In genomic region chr19:7340780-7341475, GRCm38 (mm10) we compare ENCODE assay signal across 8 mouse cellular contexts. TPM values are rescaled to one million over a fixed set of nuclear protein-coding genes. Genes with fewer than 3 reads are reported as not detected.
DNase-seq lines count a peak whose midpoint lies in the region; ATAC-seq and TF ChIP-seq lines count a peak whose summit lies in the region.

No protein-coding gene starts in this region.

- ATAC-seq in lung, embryonic 14.5 days (ENCODE audit: insufficient read depth) = peak; percentile 86
- ATAC-seq in forebrain, embryonic 13.5 days = peak; percentile 83; the same call in 1 of the 2 replicates
- peak; percentile 78; the same call in 1 of the 2 replicates for ATAC-seq in limb, embryonic 11.5 days (ENCODE audit: insufficient number of reproducible peaks, low FRiP score, low TSS enrichment, low read depth)
- ATAC-seq in midbrain, embryonic 16.5 days = peak; percentile 84
- ATAC-seq in granulocyte monocyte progenitor cell, adult 5-6 weeks (replicated peaks; ENCODE audit: poor library complexity, severe bottlenecking) = no peak; the same call in 1 of the 2 replicates

- H3K27ac ChIP-seq in lung, embryonic 14.5 days (ENCODE audit: low read depth) = peak overlapping the region; percentile 87
- peak overlapping the region; percentile 92 for H3K27ac ChIP-seq in forebrain, embryonic 13.5 days
- H3K27ac ChIP-seq in limb, embryonic 11.5 days (replicated peaks; ENCODE audit: low read depth, low read length) = peak overlapping the region; percentile 45; the same call in 1 of the 2 replicates
- peak overlapping the region; percentile 88 for H3K27ac ChIP-seq in midbrain, embryonic 16.5 days (ENCODE audit: low read length)

- DNase-seq in adrenal gland, postnatal 14 days = peak; percentile 38
- DNase-seq in adrenal gland, postnatal 10 days = no peak
- peak; percentile 30 for DNase-seq in lung, embryonic 14.5 days
- DNase-seq in lung, postnatal 10 days = no peak
- DNase-seq in limb, embryonic 11.5 days (ENCODE audit: low spot score) = peak; percentile 26

- no peaks in the 10 kb centered on the region for H3K27me3 ChIP-seq in lung, embryonic 14.5 days (ENCODE audit: insufficient read depth, low read length)
- H3K27me3 ChIP-seq in forebrain, embryonic 13.5 days = no peaks in the 10 kb centered on the region
- H3K27me3 ChIP-seq in limb, embryonic 11.5 days (ENCODE audit: control insufficient read depth, insufficient read depth, low read length) = no peaks in the 10 kb centered on the region
- no peaks in the 10 kb centered on the region for H3K27me3 ChIP-seq in midbrain, embryonic 16.5 days (ENCODE audit: control insufficient read depth, insufficient read depth, low read depth, low read length)

- H3K36me3 ChIP-seq in lung, embryonic 14.5 days (ENCODE audit: insufficient read depth) = 0 out of 2 replicates have a peak, but pooled peaks cover 7% of the 10 kb centered on the region
- 0 out of 2 replicates have a peak, but pooled peaks cover 9% of the 10 kb centered on the region for H3K36me3 ChIP-seq in forebrain, embryonic 13.5 days (ENCODE audit: poor library complexity, severe bottlenecking)
- no peaks in the 10 kb centered on the region for H3K36me3 ChIP-seq in limb, embryonic 11.5 days (ENCODE audit: control insufficient read depth, insufficient read depth, low read length)
- H3K36me3 ChIP-seq in midbrain, embryonic 16.5 days (ENCODE audit: control insufficient read depth, insufficient read depth, low read length) = no peaks in the 10 kb centered on the region

- peak overlapping the region; percentile 97 for H3K9ac ChIP-seq in lung, embryonic 14.5 days
- H3K9ac ChIP-seq in forebrain, embryonic 13.5 days = peak overlapping the region; percentile 99
- peak overlapping the region; percentile 94 for H3K9ac ChIP-seq in limb, embryonic 11.5 days (ENCODE audit: low read length)
- peak overlapping the region; percentile 88 for H3K9ac ChIP-seq in midbrain, embryonic 16.5 days (ENCODE audit: low read depth, low read length)

- under 1% methylated on average over 36 of the region's 46 CpGs for WGBS in lung, embryonic 14.5 days
- under 1% methylated on average over 28 of the region's 46 CpGs for WGBS in forebrain, embryonic 13.5 days
- WGBS in limb, embryonic 11.5 days = under 1% methylated on average over 30 of the region's 46 CpGs
- WGBS in midbrain, embryonic 16.5 days = under 1% methylated on average over 29 of the region's 46 CpGs

- no peaks in the 10 kb centered on the region for H3K9me3 ChIP-seq in lung, embryonic 14.5 days (ENCODE audit: low read depth, low read length)
- no peaks in the 10 kb centered on the region for H3K9me3 ChIP-seq in forebrain, embryonic 13.5 days (replicated peaks)
- no peaks in the 10 kb centered on the region for H3K9me3 ChIP-seq in limb, embryonic 11.5 days (ENCODE audit: control insufficient read depth, low read length)
- no peaks in the 10 kb centered on the region for H3K9me3 ChIP-seq in midbrain, embryonic 16.5 days (replicated peaks; ENCODE audit: control insufficient read depth, low read length, poor library complexity, severe bottlenecking)

- peak overlapping the region; percentile 78 for H3K4me2 ChIP-seq in lung, embryonic 14.5 days
- peak overlapping the region; percentile 97 for H3K4me2 ChIP-seq in forebrain, embryonic 13.5 days
- peak overlapping the region; percentile 74 for H3K4me2 ChIP-seq in limb, embryonic 11.5 days (ENCODE audit: low read depth, severe bottlenecking)
- H3K4me2 ChIP-seq in midbrain, embryonic 16.5 days (ENCODE audit: low read length) = peak overlapping the region; percentile 94

- peaks cover 18% of the 10 kb centered on the region for H3K4me1 ChIP-seq in lung, embryonic 14.5 days (ENCODE audit: insufficient read depth)
- peaks cover 52% of the 10 kb centered on the region for H3K4me1 ChIP-seq in forebrain, embryonic 13.5 days
- H3K4me1 ChIP-seq in limb, embryonic 11.5 days (ENCODE audit: control insufficient read depth, insufficient read depth, low read length) = peaks cover 20% of the 10 kb centered on the region
- peaks cover 32% of the 10 kb centered on the region for H3K4me1 ChIP-seq in midbrain, embryonic 16.5 days (ENCODE audit: control insufficient read depth, insufficient read depth, low read length)

- peak overlapping the region; percentile 95 for H3K4me3 ChIP-seq in lung, embryonic 14.5 days (ENCODE audit: low read depth, low read length)
- H3K4me3 ChIP-seq in forebrain, embryonic 13.5 days = peak overlapping the region; percentile 95
- peak overlapping the region; percentile 91 for H3K4me3 ChIP-seq in limb, embryonic 11.5 days (ENCODE audit: low read depth, low read length)
- H3K4me3 ChIP-seq in midbrain, embryonic 16.5 days (ENCODE audit: low read depth, low read length) = peak overlapping the region; percentile 77

- TF ChIP-seq CTCF in lung, embryonic 14.5 days (IDR thresholded peaks at IDR 0.05; ENCODE audit: low read depth) = no peak

RNA-seq across cellular contexts. Expression of gene Mark2, which starts 0.7 kb away (rescaled TPM):
- total RNA-seq in adrenal gland, postnatal 14 days (2021) = 70.0 and 85.3 TPM in 2 replicates
- total RNA-seq in adrenal gland, postnatal 10 days (2021) = 10 to 100 TPM; 61.8 to 73.3 TPM
- polyA plus RNA-seq in lung, embryonic 14.5 days (2014; fragmentation: Nextera tagmentation; extraction: Ambion mirVana) = 49.2 and 57.8 TPM in 2 replicates
- 38.3 and 39.0 TPM in 2 replicates for polyA plus RNA-seq in forebrain, embryonic 13.5 days (2015; fragmentation: Nextera tagmentation; extraction: Ambion mirVana)
- 46.8 and 53.6 TPM in 2 replicates for polyA plus RNA-seq in limb, embryonic 11.5 days (2014; fragmentation: Nextera tagmentation; extraction: Ambion mirVana)
- 42.2 and 43.8 TPM in 2 replicates for polyA plus RNA-seq in midbrain, embryonic 16.5 days (2015; fragmentation: Nextera tagmentation; extraction: Ambion mirVana)
- total RNA-seq in granulocyte monocyte progenitor cell, adult 5-6 weeks (2014; fragmentation: Nextera tagmentation) = 48.7 and 85.8 TPM in 2 replicates
- 17.8 and 21.2 TPM in 2 replicates for total RNA-seq in granulocyte monocyte progenitor cell, adult 5-6 weeks (2017)

RNA-seq across cellular contexts. Expression of gene Spindoc, which starts 41.9 kb away (rescaled TPM):
- total RNA-seq in adrenal gland, postnatal 14 days (2021) = 23.8 and 30.4 TPM in 2 replicates
- total RNA-seq in adrenal gland, postnatal 10 days (2021) = 10 to 100 TPM; 23.2 to 23.8 TPM
- 18.6 and 26.8 TPM in 2 replicates for polyA plus RNA-seq in lung, embryonic 14.5 days (2014; fragmentation: Nextera tagmentation; extraction: Ambion mirVana)
- polyA plus RNA-seq in forebrain, embryonic 13.5 days (2015; fragmentation: Nextera tagmentation; extraction: Ambion mirVana) = 42.1 and 47.5 TPM in 2 replicates
- 35.1 and 47.9 TPM in 2 replicates for polyA plus RNA-seq in limb, embryonic 11.5 days (2014; fragmentation: Nextera tagmentation; extraction: Ambion mirVana)
- polyA plus RNA-seq in midbrain, embryonic 16.5 days (2015; fragmentation: Nextera tagmentation; extraction: Ambion mirVana) = 30.7 and 32.3 TPM in 2 replicates
- total RNA-seq in granulocyte monocyte progenitor cell, adult 5-6 weeks (2014; fragmentation: Nextera tagmentation) = 19.2 and 19.8 TPM in 2 replicates
- 4.7 and 4.9 TPM in 2 replicates for total RNA-seq in granulocyte monocyte progenitor cell, adult 5-6 weeks (2017)

Comparison
In these comparisons a context has a peak if more than half of its experiments do, and no peak if none do; other contexts are left out.
1. DNase-seq: peak in adrenal gland, postnatal 14 days (single experiment), lung, embryonic 14.5 days (single experiment) and limb, embryonic 11.5 days (single experiment); none in adrenal gland, postnatal 10 days (single experiment) and lung, postnatal 10 days (single experiment).
2. Peak in every context shown above with its lines, with median percentiles within 50 percentile points of each other: H3K27ac ChIP-seq, H3K4me2 ChIP-seq, H3K4me3 ChIP-seq and H3K9ac ChIP-seq.